Mouse (Mus musculus) liver, postnatal 0 days (tissue): ENCODE results near the gene Rho. TPM values are rescaled to one million over a fixed set of nuclear protein-coding genes. Genes with fewer than 3 reads are reported as not detected.

ENCODE experiments used
- ATAC-seq: fragments of 200-750 bp; cut with Nextera tagmentation; 2 replicates; pipeline ENCODE4 v1.8.0; 2017; ENCODE audit warnings: mild to moderate bottlenecking, moderate library complexity
- DNase-seq: peaks from one replicate; pipeline ENCODE4 v3.0.0-alpha.2; 2016
- H3K27ac ChIP-seq: fragments of 300-500 bp; sonication (generic); 2 replicates; pipeline ENCODE4 v1.5.1; 2014; ENCODE audit warnings: antibody characterized with exemption, moderate library complexity, mild to moderate bottlenecking, low read depth
- H3K27me3 ChIP-seq: fragments of 300-500 bp; sonication (generic); 2 replicates; pipeline ENCODE4 v1.6.1; 2014; ENCODE audit warnings: low read length, control low read depth, mixed read lengths; ENCODE audit not compliant: insufficient read depth
- H3K36me3 ChIP-seq: fragments of 300-500 bp; sonication (generic); replicated peaks from 2 replicates; pipeline ENCODE4 v1.6.1; 2014; ENCODE audit warnings: mild to moderate bottlenecking, control low read depth, low read length, moderate library complexity, mixed read lengths; ENCODE audit not compliant: insufficient read depth
- H3K4me1 ChIP-seq: fragments of 300-500 bp; sonication (generic); 2 replicates; pipeline ENCODE4 v1.6.1; 2014; ENCODE audit warnings: antibody characterized with exemption, mild to moderate bottlenecking, control low read depth; ENCODE audit not compliant: insufficient read depth
- H3K4me2 ChIP-seq: fragments of 300-500 bp; sonication (generic); 2 replicates; pipeline ENCODE4 v1.6.1; 2014; ENCODE audit warnings: low read depth, mild to moderate bottlenecking, low read length, moderate library complexity, mixed read lengths
- H3K4me3 ChIP-seq: fragments of 300-500 bp; sonication (generic); 2 replicates; pipeline ENCODE4 v1.5.1; 2014; ENCODE audit warnings: low read depth, low read length
- H3K9ac ChIP-seq: fragments of 300-500 bp; sonication (generic); replicated peaks from 2 replicates; pipeline ENCODE4 v1.6.1; 2014; ENCODE audit warnings: mild to moderate bottlenecking, moderate library complexity
- H3K9me3 ChIP-seq: fragments of 300-500 bp; sonication (generic); 2 replicates; pipeline ENCODE4 v1.6.1; 2016; ENCODE audit warnings: mild to moderate bottlenecking, control low read depth, low read length, mixed read lengths
- CTCF ChIP-seq: sonication (generic); IDR thresholded peaks from 2 replicates; pipeline ENCODE4 v1.5.1; 2016; ENCODE audit warnings: antibody characterized with exemption, low read depth
- EP300 ChIP-seq: IDR thresholded peaks from 2 replicates; pipeline ENCODE4 v1.6.1; 2016; ENCODE audit warnings: antibody characterized with exemption, low read depth, mild to moderate bottlenecking
- WGBS: fragments of 180-500 bp; shearing (Covaris S2); extraction: QIAGEN DNeasy Blood & Tissue Kit; methylation state at CpG from one replicate; pipeline ENCODE4 v1.1.7; 2014; ENCODE audit not compliant: insufficient replicate concordance; 5-methylcytosine and 5-hydroxymethylcytosine counted together
- polyA plus RNA-seq: library from polyadenylated mRNA; unstranded; fragments of >200 nt; fragmentation: Nextera tagmentation; extraction: Ambion mirVana; gene quantifications from 2 replicates; pipeline ENCODE4 v1.2.1, GENCODE M21; 2015

The Rho gene
- polyA plus RNA-seq, 1 experiment from 2014 or later = not detected

- H3K4me1 ChIP-seq = peaks cover 30% of the 10 kb centered on the region
- no peak overlapping the region for H3K9ac ChIP-seq
- no peaks in the 10 kb centered on the region for H3K9me3 ChIP-seq
- TF ChIP-seq EP300 = no peak
- no peak for TF ChIP-seq CTCF
- ATAC-seq (no peak; the same call in 1 of the 2 replicates), DNase-seq (no peak)
- H3K27me3 ChIP-seq = no peaks in the 10 kb centered on the region
- H3K4me3 ChIP-seq = no peak overlapping the region
- 39% methylated on average over 3 of the region's 3 CpGs for WGBS
- H3K36me3 ChIP-seq = no peaks in the 10 kb centered on the region
- H3K4me2 ChIP-seq = no peak overlapping the region
- H3K27ac ChIP-seq = peak overlapping the region; percentile 39; the same call in 1 of the 2 replicates
Observed at GRCm38 (mm10) chr6:115909052-115909451, 22.5 kb upstream of the Rho start.

- Histone ChIP-seq H3K4me2 (0 out of 2 replicates have a peak overlapping the region, but pooled peaks have one; percentile 6), H3K36me3 (no peaks in the 10 kb centered on the region), H3K27me3 (no peaks in the 10 kb centered on the region), H3K9ac (no peak overlapping the region), H3K4me1 (peaks cover 30% of the 10 kb centered on the region), H3K9me3 (no peaks in the 10 kb centered on the region), H3K4me3 (no peak overlapping the region), H3K27ac (0 out of 2 replicates have a peak overlapping the region, but pooled peaks have one; percentile 35)
- WGBS = 29% methylated on average over 8 of the region's 8 CpGs
- TF ChIP-seq CTCF = no peak
- 0 out of 2 replicates have a peak, but pooled peaks have one; percentile 10 for TF ChIP-seq EP300
- DNase-seq (peak; percentile 46), ATAC-seq (peak; percentile 47)
Observed at GRCm38 (mm10) chr6:115909940-115910339, 21.6 kb upstream of the Rho start.

- no peaks in the 10 kb centered on the region for H3K27me3 ChIP-seq
- ATAC-seq (no peak), DNase-seq (no peak)
- H3K4me1 ChIP-seq = peaks cover 30% of the 10 kb centered on the region
- H3K4me3 ChIP-seq = no peak overlapping the region
- H3K9ac ChIP-seq = no peak overlapping the region
- TF ChIP-seq EP300 (no peak), CTCF (no peak)
- H3K27ac ChIP-seq = no peak overlapping the region
- WGBS = 74% methylated on average over 6 of the region's 6 CpGs
- no peaks in the 10 kb centered on the region for H3K9me3 ChIP-seq
- H3K4me2 ChIP-seq = no peak overlapping the region
- no peaks in the 10 kb centered on the region for H3K36me3 ChIP-seq
Observed at GRCm38 (mm10) chr6:115911763-115912162, 19.8 kb upstream of the Rho start.

GRCm38 (mm10) chr6:115913482-115913881 is 18.1 kb upstream of the Rho start:
- H3K4me2 ChIP-seq = no peak overlapping the region
- no peak overlapping the region for H3K4me3 ChIP-seq
- ATAC-seq (no peak), DNase-seq (no peak)
- H3K9ac ChIP-seq = no peak overlapping the region
- TF ChIP-seq CTCF (no peak), EP300 (no peak)
- no peaks in the 10 kb centered on the region for H3K36me3 ChIP-seq
- no peaks in the 10 kb centered on the region for H3K27me3 ChIP-seq
- H3K4me1 ChIP-seq = peaks cover 22% of the 10 kb centered on the region
- no peaks in the 10 kb centered on the region for H3K9me3 ChIP-seq
- 81% methylated on average over 10 of the region's 10 CpGs for WGBS
- H3K27ac ChIP-seq = no peak overlapping the region

- TF ChIP-seq CTCF (no peak), EP300 (no peak)
- no peak for DNase-seq
- H3K4me2 ChIP-seq = no peak overlapping the region
- H3K9me3 ChIP-seq = no peaks in the 10 kb centered on the region
- H3K27ac ChIP-seq = no peak overlapping the region
- no peaks in the 10 kb centered on the region for H3K36me3 ChIP-seq
- no peak for ATAC-seq
- WGBS = 85% methylated on average over 15 of the region's 15 CpGs
- no peak overlapping the region for H3K9ac ChIP-seq
- H3K4me1 ChIP-seq = peaks cover 10% of the 10 kb centered on the region
- no peak overlapping the region for H3K4me3 ChIP-seq
- H3K27me3 ChIP-seq = no peaks in the 10 kb centered on the region
Observed at GRCm38 (mm10) chr6:115914511-115915202, 16.9 kb upstream of the Rho start.

- H3K4me3 ChIP-seq = no peak overlapping the region
- H3K4me2 ChIP-seq = no peak overlapping the region
- no peak for TF ChIP-seq CTCF
- TF ChIP-seq EP300 = no peak
- no peak overlapping the region for H3K9ac ChIP-seq
- H3K27me3 ChIP-seq = no peaks in the 10 kb centered on the region
- H3K27ac ChIP-seq = no peak overlapping the region
- no peaks in the 10 kb centered on the region; the same call in 1 of the 2 replicates for H3K4me1 ChIP-seq
- H3K9me3 ChIP-seq = no peaks in the 10 kb centered on the region
- DNase-seq (no peak), ATAC-seq (no peak)
- 60% methylated on average over 17 of the region's 17 CpGs for WGBS
- no peaks in the 10 kb centered on the region for H3K36me3 ChIP-seq
Observed at GRCm38 (mm10) chr6:115915601-115916445, 15.7 kb upstream of the Rho start.
